Mouse (Mus musculus): ENCODE measurements around the gene Asna1. TPM values are rescaled to one million over a fixed set of nuclear protein-coding genes. Genes with fewer than 3 reads are reported as not detected.

Asna1 gene
- total RNA-seq, 2 experiments from 2014 or later: 66.2 to 69.8 TPM

DNA sequence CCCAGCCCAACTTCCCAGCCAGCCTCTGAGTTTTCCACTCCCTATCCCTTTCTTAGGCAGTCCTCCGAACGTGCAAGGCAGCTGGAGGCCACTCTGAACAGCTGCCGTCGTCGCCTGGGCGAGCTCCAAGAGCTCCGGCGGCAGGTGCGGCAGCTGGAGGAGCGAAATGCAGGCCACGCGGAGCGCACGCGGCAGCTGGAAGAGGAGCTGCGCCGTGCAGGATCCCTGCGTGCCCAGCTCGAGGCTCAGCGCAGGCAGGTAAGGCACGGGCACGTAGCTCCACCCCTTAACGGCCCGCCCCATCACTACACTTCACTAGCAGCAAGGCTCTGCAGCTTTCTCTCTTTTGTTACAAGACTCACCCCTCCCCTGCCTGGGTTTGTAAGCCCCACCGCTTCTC is 29.4 kb downstream of the Asna1 start:
- intact Hi-C loops (cut with DNase I): loop anchor here (1.0 to 5.0 kb wide), 2 partner anchors 38 to 66 kb away; no protein-coding TSS in a partner anchor
- DNase-seq: no peak

DNA sequence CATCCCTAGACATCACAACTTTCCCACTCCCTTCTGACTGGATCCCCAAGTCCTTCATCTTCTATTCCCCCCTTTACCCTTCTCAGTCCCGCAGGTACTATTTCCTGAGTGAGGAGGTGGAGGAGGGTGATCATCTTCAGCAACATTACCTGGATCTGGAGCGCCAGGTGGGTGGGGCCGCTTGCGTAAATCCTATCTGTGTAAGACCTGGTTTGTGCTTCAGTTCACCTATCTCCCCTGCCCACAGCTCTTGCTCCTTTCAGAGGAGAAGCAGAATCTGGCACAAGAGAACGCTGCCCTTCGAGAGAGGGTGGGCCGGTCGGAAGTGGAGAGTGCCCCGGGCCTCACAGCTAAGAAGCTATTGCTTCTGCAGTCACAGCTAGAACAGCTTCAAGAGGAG is 30.7 kb downstream of the Asna1 start:
- intact Hi-C loops (cut with DNase I): no loop called here
- no peak for DNase-seq

DNA sequence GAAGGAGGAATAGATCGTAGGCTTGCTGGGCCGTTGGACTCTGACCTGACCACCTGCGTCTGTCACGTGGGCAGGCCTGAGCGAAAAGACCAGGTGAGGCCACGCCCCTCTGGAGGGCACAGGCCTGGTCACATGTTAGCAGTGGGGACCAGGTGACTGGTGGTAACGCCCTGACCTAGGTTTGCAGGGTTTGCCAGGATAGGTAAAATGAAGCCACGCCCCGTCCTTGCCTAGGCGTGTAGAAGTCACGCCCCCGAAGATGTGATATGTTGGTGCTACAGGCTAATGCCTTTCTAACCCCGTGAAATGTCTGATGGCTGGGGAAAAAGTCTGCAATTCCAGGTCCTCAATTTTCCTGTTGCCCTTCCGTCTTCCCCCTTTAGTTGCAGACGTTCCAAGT is 34.2 kb downstream of the Asna1 start:
- DNase-seq: no peak
- intact Hi-C loops (cut with DNase I): loop anchor here (1.0 kb wide), 1 partner anchor 16 kb away; no protein-coding TSS in a partner anchor

DNA sequence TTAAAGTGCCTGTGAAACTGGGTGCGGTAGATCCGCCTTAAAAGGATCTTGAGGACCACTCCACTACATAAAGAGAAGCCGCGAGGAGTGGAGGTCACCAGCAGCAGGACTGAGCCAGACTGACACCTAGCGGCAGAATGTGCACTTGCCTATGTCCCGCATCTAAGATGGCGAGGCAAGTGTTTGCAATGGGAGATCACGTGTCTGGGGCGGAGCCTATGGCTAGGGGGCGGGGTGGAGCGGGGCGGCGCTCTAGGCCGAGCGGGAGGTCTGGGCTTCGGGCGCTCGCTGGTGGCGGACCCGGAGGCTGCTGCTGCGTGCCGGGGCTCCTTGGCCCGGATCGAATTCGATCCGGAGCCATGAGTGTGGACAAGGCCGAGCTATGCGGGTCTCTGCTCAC is 34.7 kb downstream of the Asna1 start, which contains the start of gene Hook2:
Gene Hook2, plus strand, starts transcription at position 255 of the 400 bp plus-strand sequence.
- peak; percentile 97 for DNase-seq
- intact Hi-C loops (cut with DNase I): loop anchor here (1.0 kb wide), 1 partner anchor 15 kb away; no protein-coding TSS in a partner anchor

DNA sequence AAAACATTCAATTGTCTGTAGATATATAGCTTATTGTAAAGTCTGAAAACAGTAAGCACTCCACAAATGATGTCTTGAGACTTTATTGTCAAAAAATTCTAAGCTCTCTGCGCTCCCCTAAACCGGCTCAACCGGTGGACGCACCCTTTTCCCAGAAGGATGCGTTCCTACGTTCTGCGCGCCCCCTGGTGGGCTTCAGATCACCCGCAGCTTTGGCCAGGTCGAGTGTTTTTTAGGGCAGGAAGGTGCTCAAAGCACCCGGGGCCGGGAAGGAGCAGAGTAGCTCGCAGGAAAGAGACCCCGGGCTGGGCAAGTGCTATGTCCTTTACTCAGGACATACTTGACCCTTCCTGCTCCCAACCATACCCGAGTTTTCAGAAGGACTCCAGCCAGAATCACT is 35.3 kb downstream of the Asna1 start:
- DNase-seq: peak; percentile 95 to 97
- intact Hi-C loops (cut with DNase I): loop anchor here (1.0 kb wide), 1 partner anchor 15 kb away; no protein-coding TSS in a partner anchor

DNA sequence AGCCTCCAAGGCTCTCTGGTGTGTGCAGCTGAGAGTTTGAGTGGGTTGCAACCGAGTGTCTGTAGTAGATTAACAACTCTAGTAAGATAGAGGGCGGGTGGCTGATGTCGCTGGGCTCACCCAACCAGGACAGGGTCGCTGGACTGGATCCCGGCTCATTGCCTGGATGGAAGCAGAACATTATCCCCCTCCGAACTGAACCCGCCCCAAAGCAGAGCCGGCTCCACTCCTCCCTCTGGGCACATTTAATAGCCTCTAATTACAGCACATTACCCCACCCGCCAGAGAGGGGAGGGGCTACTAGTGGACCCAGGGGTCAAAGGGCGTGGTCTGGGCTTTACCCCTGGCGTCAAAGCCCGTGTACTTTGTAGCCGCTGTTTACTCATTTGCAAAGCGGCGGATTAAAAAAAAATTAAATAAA is 35.8 kb downstream of the Asna1 start:
- peak in 1 of 2 experiments; percentile 62 for DNase-seq
- intact Hi-C loops (cut with DNase I): no loop called here

DNA sequence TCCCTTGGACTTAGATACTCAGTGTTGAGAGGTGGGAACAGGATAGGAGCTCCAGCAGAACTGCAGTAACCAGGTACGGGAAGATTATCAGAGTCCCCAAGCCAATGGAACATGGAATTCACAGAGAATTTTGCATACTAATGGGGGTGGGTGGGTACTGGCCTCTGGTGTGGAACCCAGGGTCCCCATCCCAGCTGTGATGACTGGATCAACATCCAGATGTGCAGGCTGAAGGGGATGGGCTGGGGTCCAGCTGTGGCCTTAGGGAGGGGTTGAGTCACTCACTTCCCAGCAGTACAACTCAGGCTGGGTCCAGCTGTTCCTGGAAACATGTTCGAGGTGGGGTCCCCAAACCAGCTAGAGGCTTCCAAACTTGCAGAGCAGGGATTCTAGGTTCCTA is 37.2 kb downstream of the Asna1 start:
- intact Hi-C loops (cut with DNase I): no loop called here

DNA sequence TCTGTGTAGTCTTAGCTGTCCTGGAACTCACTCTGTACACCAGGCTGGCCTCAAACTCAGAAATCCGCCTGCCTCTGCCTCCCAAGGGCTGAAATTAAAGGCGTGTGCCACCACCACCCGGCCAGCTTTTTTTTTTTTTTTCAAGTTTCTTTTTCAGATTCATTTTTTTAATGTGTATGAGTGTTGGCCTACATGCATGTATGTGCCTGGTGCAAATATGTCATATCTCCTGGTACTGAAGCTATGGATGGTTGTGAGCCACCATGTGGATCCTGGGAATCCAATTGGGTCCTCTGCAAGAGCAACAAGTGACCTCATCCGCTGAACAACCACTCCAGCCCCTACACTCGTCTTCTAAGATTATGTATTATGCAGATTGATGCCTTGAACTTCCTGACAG is 37.7 kb downstream of the Asna1 start:
- DNase-seq: no peak
- intact Hi-C loops (cut with DNase I): no loop called here

More for the DNA sequence above, 37.2 kb downstream of the Asna1 start:
- DNase-seq: no peak

DNA sequence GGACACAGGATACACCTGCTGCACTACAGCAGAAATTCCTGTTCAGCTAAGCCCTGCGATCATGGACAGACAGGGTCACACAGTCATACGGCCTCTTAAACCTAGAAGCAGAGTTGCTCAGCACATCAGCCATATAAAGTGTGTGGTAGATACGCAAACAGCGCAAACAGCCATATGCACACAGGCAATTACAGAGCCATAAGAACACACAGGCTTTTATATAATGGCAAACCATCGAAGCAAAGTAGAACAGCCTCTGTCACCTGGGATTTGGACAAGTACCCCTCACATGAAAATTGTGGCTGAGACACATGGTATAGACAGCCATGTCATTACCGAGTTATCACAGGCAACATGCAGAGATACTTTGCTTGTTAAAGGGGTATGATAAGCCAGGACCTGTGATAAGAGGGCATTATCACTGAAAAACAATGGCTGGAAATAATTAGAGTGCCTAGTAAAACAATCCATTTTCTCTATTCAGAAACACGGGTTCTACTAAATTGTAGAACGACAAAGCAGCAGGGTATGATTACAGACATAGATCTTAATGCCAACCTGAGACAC is 38.6 kb downstream of the Asna1 start:
- intact Hi-C loops (cut with DNase I): no loop called here

DNA sequence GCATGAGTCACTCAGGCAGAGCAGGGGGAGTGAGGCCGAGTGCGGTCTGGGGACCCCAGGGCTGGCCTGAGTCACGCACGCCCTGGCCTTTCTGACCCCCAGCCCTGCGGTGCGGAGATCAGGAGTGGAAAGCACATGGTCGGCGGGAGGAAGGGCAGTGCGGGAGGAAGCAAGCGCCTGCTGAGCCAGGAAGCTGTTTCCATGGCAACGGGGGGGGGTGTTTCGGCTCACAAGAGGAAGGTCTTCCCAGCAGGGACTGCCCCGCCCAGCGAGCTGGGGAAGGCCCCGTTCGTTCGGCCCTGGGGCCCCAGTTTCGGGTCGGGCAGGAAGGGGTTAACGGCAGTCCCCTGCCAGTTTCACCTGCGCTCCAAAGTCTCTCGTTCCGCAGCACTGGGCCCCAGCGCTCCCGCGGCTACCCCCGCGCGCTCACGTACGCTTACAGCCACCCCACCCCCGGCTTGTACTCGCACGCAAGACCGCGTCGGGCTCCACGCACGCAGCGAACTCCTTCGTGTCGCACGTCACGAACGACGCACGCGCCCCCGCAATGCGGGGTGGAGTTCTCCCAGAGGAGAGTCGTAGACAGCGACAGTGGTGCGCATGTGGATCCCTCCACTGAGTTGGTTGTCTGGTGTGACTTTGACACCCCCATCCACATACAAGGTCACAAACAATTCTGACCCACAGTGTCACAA is 39.2 kb downstream of the Asna1 start:
- intact Hi-C loops (cut with DNase I): no loop called here

More for the DNA sequence above, 38.6 kb downstream of the Asna1 start:
- no peak for DNase-seq

GRCm38 (mm10) chr8:84985049-84985683 is 39.9 kb downstream of the Asna1 start:
- DNase-seq: no peak
- intact Hi-C loops (cut with DNase I): no loop called here

More for the DNA sequence above, 39.2 kb downstream of the Asna1 start:
- DNase-seq: peak; percentile 84 to 89

DNA sequence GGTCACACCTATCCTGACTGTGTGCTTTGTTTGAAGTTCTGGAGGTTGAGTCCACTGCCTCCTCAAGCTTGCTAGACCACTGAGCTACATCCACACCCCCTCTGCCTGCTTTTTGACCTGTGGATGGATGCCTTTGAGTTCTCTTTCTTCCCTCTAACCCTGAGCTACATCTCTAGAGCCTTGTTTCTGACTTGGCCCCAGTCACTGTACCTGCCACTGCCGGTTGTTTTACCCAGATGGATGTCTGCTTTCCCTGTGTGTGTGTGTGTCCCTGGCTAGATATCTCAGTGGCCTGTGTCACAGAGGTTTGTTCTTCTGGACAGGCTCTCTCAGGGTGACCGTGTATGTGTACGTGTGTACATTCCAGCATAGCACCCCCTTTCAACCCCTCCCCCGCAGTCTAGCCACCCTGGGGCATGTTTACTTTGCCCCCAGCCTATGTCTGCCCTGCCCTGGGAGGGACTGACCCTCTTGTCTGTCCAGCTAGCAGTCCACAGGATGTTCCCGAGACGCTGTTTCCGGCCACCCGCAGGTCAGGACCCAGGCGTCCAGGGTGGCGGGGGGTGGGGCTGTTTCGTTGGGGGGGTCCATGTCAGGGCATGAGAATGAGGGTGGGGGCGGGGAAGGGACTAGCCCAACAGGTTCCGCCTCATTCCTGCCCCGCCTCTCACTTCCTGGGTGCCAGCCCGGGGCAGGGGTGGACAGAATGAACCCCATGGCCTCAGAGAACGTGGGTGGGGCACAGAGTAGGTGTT is 40.6 kb downstream of the Asna1 start:
- no peak for DNase-seq
- intact Hi-C loops (cut with DNase I): loop anchor here (5.0 kb wide), 1 partner anchor 782 kb away; no protein-coding TSS in a partner anchor

- intact Hi-C loops (cut with DNase I): loop anchor here (5.0 kb wide), 1 partner anchor 780 kb away; no protein-coding TSS in a partner anchor
- no peak for DNase-seq
Measured at GRCm38 (mm10) chr8:84982499-84983011, 42.5 kb downstream of the Asna1 start.

DNA sequence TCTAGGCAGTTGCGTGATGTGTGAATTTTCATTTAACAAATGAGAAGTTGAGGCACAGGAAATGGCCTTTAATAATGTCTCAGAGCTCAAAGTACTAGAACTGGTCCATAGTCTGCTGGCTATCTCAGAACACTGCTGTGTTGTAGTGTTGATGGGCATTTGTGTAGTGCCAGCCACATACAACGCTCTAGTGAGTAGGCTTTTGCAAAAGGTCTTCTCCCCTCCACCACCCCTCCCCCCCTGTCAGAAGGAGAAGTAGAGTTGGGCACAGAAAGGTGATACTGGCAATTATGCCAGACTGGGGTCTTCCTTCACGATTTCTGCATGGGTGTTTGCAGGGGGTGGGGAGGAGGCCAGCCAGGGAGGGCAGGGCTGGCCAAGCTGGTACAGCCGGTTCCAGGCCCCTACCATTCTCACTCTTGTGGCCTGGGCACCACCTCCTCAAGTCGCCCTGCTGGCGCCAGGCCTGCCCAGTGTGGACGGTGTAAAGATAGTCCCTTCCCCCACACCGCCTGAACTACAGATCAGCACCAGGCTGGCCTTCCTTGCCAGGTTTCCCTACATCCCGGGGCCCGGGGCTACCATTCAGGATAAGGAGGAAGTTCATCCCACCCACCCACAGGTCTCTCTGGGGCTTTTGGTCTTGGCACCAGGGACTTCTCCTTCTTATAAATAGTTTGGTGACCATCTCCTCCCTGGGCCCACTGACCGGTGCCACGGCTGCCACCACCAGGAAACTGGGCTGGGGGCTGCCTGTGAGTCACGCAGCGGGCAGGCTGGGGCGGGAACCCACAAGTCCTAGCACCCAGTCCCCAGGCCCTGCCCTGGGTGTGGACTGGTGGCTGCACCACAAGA is 43.2 kb downstream of the Asna1 start:
- intact Hi-C loops (cut with DNase I): loop anchor here (5.0 kb wide), 1 partner anchor 780 kb away; no protein-coding TSS in a partner anchor
- DNase-seq: no peak

GRCm38 (mm10) chr8:84980622-84981358 is 44.3 kb downstream of the Asna1 start:
- intact Hi-C loops (cut with DNase I): loop anchor here (5.0 kb wide), 1 partner anchor 778 kb away; no protein-coding TSS in a partner anchor

DNA sequence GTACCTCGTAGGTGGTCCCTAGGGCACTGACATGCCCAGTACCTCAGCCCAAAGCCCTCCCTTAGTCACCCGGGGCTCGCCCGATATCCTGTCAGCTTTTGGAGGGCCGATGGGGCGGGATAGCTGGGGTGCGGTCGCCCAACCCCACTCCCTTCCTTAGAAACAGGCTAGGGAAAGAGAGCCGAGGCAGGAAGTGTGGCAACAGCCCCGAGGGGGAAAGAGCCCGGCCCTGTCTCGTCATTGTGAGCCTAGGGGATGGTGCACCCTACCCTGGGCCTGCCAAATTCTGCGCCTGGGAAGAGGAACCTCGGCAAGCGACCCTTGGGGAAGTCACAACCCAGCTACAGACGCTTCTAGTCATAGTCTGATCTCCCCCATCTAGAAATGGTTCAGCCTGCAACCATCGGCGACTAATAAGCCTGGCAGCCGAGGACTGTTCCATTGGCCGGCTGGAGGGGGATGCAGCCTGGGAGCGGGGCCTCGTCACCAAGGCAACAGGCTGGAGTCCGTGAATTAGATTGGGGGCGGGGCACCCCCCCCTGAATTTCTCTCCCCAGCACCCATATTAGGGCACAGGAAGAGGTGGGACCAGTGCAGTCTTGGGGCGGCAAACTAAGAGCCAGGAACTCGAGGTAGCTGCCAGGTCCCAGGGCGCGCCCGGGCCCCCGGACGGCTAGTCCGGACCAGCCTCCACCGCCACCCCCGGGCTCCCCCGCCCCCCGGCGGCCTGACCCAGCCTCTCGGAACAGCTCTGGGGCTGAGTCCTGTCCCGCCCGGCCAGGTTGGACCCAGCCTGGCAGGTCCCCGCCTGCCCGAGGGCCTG is 45.3 kb downstream of the Asna1 start:
- DNase-seq: peak; percentile 90 to 95
- intact Hi-C loops (cut with DNase I): loop anchor here (5.0 kb wide), 3 partner anchors 47 to 778 kb away; partner anchors contain the start of genes Asna1, Ier2 and Trir

More at GRCm38 (mm10) chr8:84980622-84981358, 44.3 kb downstream of the Asna1 start:
- peak; percentile 78 for DNase-seq

- peak; percentile 96 to 97 for DNase-seq
- intact Hi-C loops (cut with DNase I): loop anchor here (5.0 kb wide), 2 partner anchors 49 to 316 kb away; partner anchors contain the start of genes Asna1, Ier2 and Trir
Measured at GRCm38 (mm10) chr8:84978248-84978940, 46.7 kb downstream of the Asna1 start, which contains the start of gene Junb. TSS of gene Junb (minus strand) at chr8:84978718.

All from heart, postnatal 36 days (tissue).